Mouse (Mus musculus) kidney, adult 11 months (tissue): ENCODE results near the gene Men1.
A peak's percentile ranks its signal among the peaks of the same experiment; 100 is the strongest.

Experiments
- DNase-seq: peaks from one replicate; pipeline ENCODE4 v3.0.0; 2022

Men1 gene

DNA sequence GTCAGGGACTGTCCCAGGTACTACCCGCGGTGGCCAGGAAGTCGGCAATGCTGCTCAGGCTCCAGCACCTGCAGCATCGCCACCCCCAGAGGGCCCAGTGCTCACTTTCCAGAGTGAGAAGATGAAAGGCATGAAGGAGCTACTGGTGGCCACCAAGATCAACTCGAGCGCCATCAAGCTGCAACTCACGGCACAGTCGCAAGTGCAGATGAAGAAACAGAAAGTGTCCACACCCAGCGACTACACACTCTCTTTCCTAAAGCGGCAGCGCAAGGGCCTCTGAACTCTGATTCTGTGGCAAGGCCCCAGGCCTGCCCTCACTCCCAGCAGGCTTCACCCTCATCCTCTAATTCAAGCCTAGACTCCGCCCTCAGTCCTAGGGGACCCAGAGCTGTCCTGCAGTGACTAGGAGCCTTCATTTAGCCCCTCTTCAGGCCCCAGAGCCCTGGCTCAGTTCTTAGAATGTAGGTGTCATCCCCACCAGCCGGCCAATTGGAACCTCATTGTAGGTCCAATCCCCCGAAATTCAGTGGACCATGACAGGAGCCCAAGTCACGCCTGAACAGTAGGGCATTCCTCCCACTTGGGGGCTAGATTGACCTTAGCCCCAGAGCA is 5.2 kb downstream of the Men1 start:
- DNase-seq = peak; percentile 91

DNA sequence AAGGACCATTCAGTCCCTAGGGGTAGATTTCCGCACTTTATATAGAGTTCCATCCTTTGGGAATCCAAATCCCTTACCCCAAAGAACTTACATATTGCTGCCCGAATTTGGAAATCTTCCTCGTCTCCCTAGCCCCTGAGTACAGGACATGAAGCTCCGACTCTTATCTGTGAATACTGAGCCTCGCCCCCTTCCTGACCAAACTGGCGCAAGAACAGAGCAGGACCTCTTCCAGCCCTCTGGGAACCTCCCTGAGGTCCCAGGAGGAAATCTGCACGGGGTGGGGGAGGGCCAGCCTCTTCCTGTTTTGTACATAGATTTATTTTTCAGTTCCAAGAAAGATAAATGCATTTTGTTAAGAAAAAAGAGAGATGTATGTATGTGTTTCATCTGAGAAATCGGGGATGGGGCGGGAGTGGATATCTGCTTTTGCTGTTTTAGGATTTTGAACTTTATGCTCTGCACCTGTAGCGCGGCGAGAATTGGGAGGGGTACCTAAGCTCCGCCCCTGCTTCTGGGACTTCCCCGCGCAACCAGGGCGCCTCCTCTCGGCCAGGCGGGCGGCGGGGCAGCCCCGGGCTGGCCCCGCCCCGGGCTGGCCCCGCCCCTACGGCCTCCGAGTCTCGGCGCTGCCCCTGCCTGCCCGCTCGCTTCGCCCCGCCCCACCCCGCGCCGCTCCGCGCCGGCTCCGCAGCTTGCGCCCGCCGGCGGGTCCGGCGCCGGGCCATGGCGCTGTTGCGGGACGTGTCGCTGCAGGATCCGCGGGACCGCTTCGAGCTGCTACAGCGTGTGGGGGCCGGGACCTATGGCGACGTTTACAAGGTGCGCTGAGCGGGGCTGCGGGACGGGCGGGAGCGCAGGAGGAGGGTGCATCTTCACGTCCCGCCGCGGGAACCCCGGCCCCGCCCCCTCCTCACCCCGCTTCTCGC is 6.0 kb downstream of the Men1 start, which contains the start of gene Map4k2:
Gene Map4k2, plus strand, starts transcription at position 612 of the 929 bp plus-strand sequence.
- peak; percentile 88 for DNase-seq

GRCm38 (mm10) chr19:6341453-6342077 is 6.8 kb downstream of the Men1 start:
- DNase-seq = no peak

DNA sequence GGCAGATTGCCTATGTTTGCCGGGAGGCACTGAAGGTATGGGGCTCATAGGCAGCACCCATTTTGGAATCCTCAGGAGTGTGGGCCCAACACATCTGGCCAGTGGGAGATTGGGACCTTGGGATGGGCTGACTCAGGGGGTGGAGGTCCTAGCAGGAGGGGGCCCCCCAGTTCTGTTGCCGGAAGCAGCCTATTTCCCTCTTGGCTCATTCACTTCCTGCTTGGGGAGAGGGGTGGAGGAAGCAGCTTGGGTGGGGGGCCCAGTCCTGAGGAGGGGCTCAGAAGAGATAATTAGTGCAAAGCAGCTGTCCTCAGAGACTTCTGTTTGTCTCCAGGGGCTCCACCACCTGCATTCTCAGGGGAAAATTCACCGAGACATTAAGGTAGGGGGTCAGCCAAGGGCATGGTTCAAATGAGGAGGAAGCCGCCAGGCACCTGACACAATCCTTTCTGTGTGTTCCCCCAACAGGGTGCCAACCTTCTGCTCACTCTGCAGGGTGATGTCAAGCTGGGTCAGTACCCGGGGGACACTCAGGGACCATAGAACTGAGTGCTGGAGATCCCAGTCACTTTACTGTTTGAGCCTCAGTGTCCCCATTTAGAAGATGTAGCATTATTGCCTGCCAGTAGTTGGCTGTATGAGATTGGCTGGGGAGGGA is 7.6 kb downstream of the Men1 start:
- DNase-seq = no peak

- no peak for DNase-seq
Observed at GRCm38 (mm10) chr19:6343066-6343925, 8.5 kb downstream of the Men1 start.

GRCm38 (mm10) chr19:6343996-6344395 is 9.2 kb downstream of the Men1 start:
- no peak for DNase-seq

- DNase-seq = no peak
Observed at GRCm38 (mm10) chr19:6346023-6346422, 11.2 kb downstream of the Men1 start.

GRCm38 (mm10) chr19:6346661-6347060 is 11.9 kb downstream of the Men1 start:
- DNase-seq = no peak

- no peak for DNase-seq
Observed at GRCm38 (mm10) chr19:6347615-6348014, 12.8 kb downstream of the Men1 start.

DNA sequence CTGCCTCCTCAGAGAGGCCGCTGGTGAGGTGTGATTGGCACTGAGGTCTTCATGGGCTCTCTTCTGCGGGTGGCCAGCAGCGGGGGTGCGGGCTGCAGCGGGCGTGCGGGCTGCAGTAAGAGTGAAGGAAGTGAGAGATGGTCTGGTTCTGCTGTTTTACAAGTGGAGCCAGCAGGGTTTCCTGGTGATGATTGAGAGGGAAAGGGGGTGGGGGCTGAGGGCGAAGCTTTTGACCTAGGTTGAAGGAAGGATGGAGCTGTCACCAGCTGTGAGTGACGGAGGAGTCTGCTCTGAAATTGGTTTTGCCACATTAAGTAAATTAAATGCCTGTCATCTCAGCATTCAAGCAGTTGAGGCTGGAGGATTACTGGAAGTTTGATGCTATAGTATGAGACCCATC is 13.9 kb downstream of the Men1 start:
- no peak for DNase-seq

- DNase-seq = peak; percentile 58
Observed at GRCm38 (mm10) chr19:6349215-6349983, 14.6 kb downstream of the Men1 start.

GRCm38 (mm10) chr19:6351431-6352106 is 16.8 kb downstream of the Men1 start:
- DNase-seq = no peak

DNA sequence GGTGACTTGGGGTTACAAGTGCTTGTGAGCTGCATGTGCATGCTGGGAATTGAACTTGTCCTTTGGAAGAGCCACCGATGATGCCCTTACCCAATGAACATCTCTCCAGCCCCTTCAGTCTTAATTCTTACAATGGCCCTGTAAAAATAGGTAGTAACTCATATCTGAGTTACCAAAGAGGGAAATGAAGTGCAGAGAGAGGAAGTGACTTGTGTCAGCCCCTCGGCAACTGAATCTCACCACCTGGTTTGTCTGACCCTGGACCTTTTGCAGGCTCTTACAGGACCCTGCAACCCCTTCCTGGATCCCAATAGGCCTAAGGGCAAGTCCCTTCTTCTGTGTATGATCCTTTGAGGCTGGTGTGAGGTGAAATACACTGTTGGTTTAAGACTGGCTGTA is 17.3 kb downstream of the Men1 start:
- DNase-seq = no peak

DNA sequence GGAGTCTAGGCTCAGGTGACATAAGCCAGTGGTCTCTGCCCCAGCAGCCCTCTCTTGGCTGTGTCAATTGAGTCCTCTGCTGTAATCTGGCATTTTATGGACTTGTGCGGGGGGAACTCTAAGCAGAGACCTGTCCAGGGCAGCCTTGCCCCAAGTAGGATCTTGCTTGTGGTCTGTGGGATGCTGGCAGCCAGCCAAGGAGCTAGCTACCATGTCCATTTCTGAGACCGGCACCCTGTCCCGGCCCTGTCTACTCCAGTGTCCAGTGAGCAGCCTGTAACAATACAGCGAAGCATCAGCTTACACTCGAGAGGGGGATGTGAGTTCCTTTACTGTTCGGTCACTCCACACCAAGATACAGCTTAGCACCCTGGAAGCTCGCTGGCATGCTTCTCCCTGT is 19.3 kb downstream of the Men1 start:
- DNase-seq = no peak

GRCm38 (mm10) chr19:6361291-6361690 is 26.5 kb downstream of the Men1 start:
- no peak for DNase-seq

DNA sequence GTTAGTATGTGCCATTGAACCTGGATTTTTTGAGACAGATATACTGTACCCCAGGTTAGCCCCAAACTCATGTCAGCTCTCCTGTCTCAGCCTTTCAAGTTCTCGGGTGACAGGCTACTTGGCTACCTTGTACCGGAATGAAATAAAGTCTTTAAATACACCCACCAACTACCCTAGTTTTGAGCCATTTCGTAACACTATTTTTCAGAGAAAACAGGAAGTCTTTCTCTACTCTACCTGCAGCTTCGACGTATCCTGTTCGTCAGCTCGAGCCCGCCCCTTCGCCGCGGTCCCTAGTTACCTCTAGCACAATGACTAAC is 28.3 kb downstream of the Men1 start:
- no peak for DNase-seq

DNA sequence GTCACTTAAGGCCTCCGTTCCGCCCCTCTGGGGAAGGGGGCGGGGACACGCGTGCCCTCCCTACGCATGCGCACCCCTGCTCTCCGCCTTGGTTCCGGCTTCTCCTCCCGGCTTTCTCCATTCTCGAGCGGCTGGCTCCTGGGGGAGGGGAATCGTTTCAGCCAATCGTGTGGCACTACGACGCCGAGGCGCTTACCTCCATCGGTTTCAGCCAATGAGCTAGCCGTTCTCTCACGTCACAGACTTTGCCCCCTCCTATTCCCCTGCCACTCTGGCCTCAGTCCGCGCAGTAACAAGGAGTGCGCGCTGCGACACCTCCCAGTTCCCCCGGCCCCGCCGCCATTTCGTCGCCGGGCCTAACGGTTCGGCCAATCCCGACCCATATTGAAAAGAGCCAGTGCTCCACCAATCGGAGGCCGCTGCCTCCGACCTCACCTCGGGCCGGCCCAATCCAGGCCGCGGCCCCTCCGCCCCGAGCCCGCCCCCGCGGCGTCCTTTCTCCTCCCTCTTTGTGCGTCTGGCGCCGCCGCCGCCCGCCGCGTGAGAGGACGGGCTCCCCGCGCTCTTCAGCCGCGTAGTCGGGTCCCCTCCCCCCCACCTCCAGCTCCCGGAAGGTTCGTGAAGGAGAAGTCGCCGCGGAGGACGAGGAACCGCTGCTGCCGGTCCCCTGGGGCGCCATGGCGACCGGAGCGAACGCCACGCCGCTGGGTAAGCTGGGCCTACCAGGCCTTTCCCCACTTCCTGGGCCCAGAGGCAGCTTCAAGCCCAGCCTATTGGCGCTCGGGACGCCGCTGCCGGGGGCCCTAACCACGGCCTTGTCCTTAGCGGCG is 28.8 kb downstream of the Men1 start, which contains the start of gene Sf1:
Gene Sf1, plus strand, starts transcription at position 280 of the 830 bp plus-strand sequence.
- DNase-seq = peak; percentile 100

GRCm38 (mm10) chr19:6364317-6364725 is 29.5 kb downstream of the Men1 start:
- DNase-seq = peak; percentile 90

DNA sequence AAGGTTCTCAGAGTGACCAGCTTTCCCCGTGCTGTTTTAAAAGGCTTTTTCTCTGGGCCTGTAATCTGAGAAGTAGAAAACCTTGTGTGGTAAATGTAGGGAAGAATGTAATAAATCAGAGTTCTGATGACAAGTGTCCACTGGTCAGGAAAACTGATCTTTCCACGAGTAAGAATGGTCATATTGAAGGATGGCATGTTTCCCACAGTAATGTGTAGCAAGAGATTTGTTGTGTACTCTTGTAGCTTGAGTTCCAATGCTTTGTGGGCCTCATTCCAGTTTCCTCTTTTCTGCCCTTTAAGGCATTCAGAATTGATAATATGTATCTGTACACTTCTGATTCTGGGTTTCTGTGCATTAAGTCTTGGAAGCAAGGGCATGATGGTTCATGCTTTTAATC is 30.1 kb downstream of the Men1 start:
- DNase-seq = no peak

GRCm38 (mm10) chr19:6370175-6370574 is 35.4 kb downstream of the Men1 start:
- no peak for DNase-seq
